Comparison of ENCODE assay signal across 8 mouse cellular contexts in genomic region chr4:32800577-32801170, GRCm38 (mm10). TPM values are rescaled to one million over a fixed set of nuclear protein-coding genes. Genes with fewer than 3 reads are reported as not detected.
DNase-seq lines count a peak whose midpoint lies in the region; ATAC-seq and TF ChIP-seq lines count a peak whose summit lies in the region.

No protein-coding gene starts in this region.

- peaks cover 6 to 14% of the 10 kb centered on the region in 2 experiments; a peak in 3 of 4 replicates for H3K4me1 ChIP-seq in CH12.LX (ENCODE audit: control insufficient read depth in 1 of 2, insufficient read depth in 2 of 2)
- H3K4me1 ChIP-seq in erythroblast, embryonic 14.5 days (ENCODE audit: control insufficient read depth) = peaks cover 18% of the 10 kb centered on the region
- H3K4me1 ChIP-seq in liver, embryonic 13.5 days (replicated peaks) = peaks cover 16% of the 10 kb centered on the region

- no peaks in the 10 kb centered on the region for H3K9me3 ChIP-seq in CH12.LX (replicated peaks; ENCODE audit: low read length)
- no peaks in the 10 kb centered on the region for H3K9me3 ChIP-seq in erythroblast, embryonic 14.5 days (ENCODE audit: control insufficient read depth, low read length)
- no peaks in the 10 kb centered on the region for H3K9me3 ChIP-seq in liver, embryonic 13.5 days (replicated peaks)

- peak overlapping the region; percentile 92 for H3K4me2 ChIP-seq in CH12.LX (ENCODE audit: insufficient read depth, low read depth, poor library complexity, severe bottlenecking)
- peak overlapping the region; percentile 79 for H3K4me2 ChIP-seq in liver, embryonic 13.5 days

- peak overlapping the region; percentile 81 for H3K27ac ChIP-seq in CH12.LX (ENCODE audit: insufficient read depth, low read depth)
- H3K27ac ChIP-seq in liver, embryonic 13.5 days = peak overlapping the region; percentile 95

- H3K27me3 ChIP-seq in CH12.LX (replicated peaks) = no peaks in the 10 kb centered on the region
- no peaks in the 10 kb centered on the region for H3K27me3 ChIP-seq in erythroblast, embryonic 14.5 days (ENCODE audit: control insufficient read depth)
- H3K27me3 ChIP-seq in liver, embryonic 13.5 days = no peaks in the 10 kb centered on the region

- in situ Hi-C loops in CH12.LX (cut with MboI; ENCODE audit: low pct_ligation_motif_present, low pct_unique_long_range_greater_than_20kb, low sequenced_read_pairs) = no loop called here

- no peak for TF ChIP-seq RAD21 in CH12.LX (IDR thresholded peaks at IDR 0.05; ENCODE audit: low read depth, low read length)

- 11% methylated on average over 9 of the region's 9 CpGs for WGBS in liver, embryonic 13.5 days (ENCODE audit: insufficient replicate concordance)

- peak overlapping the region; percentile 61 to 84 (median 69) for H3K4me3 ChIP-seq in CH12.LX (replicated peaks in 1 of 3; ENCODE audit: low read depth in 2 of 3, low read length in 2 of 3, poor library complexity in 1 of 3)
- H3K4me3 ChIP-seq in erythroblast, embryonic 14.5 days (replicated peaks) = peak overlapping the region; percentile 97
- H3K4me3 ChIP-seq in liver, embryonic 13.5 days (replicated peaks) = peak overlapping the region; percentile 77

- DNase-seq in frontal cortex, postnatal 14 days (ENCODE audit: low spot score in 2 of 2) = no peak
- no peak for DNase-seq in CH12.LX (ENCODE audit: extremely low read depth)
- no peak for DNase-seq in liver, embryonic 13.5 days
- DNase-seq in layer of hippocampus, postnatal 25 days (ENCODE audit: extremely low spot score in 1 of 2, low spot score in 1 of 2) = no peak
- no peak for DNase-seq in urinary bladder, adult 18-20 months (ENCODE audit: low spot score in 2 of 2)
- no peak for DNase-seq in kidney, postnatal 36 days

- TF ChIP-seq POLR2A in CH12.LX (IDR thresholded peaks at IDR 0.05; ENCODE audit: low read depth, low read length) = no peak

- peak; percentile 22 for ATAC-seq in frontal cortex, adult (ENCODE audit: low TSS enrichment)
- peak; percentile 35 for ATAC-seq in liver, embryonic 13.5 days (ENCODE audit: low read depth)

- H3K9ac ChIP-seq in CH12.LX (ENCODE audit: insufficient read depth, low read depth) = peak overlapping the region; percentile 55
- H3K9ac ChIP-seq in liver, embryonic 13.5 days = peak overlapping the region; percentile 83

- peaks cover 0 to 14% of the 10 kb centered on the region in 2 experiments for H3K36me3 ChIP-seq in CH12.LX (replicated peaks in 1 of 2; ENCODE audit: control insufficient read depth in 1 of 2, insufficient read depth in 1 of 2, low read length in 1 of 2)
- no peaks in the 10 kb centered on the region; the same call in 1 of the 2 replicates for H3K36me3 ChIP-seq in erythroblast, embryonic 14.5 days (ENCODE audit: control insufficient read depth)
- H3K36me3 ChIP-seq in liver, embryonic 13.5 days = no peaks in the 10 kb centered on the region

- dilution Hi-C loops in CH12.LX (cut with MboI; ENCODE audit: extremely low pct_ligation_motif_present, extremely low pct_unique_long_range_greater_than_20kb, low sequenced_read_pairs) = no loop called here

- no peak for TF ChIP-seq EP300 in CH12.LX (IDR thresholded peaks at IDR 0.05; ENCODE audit: low read length)

- no peaks in the 10 kb centered on the region; the same call in 1 of the 2 replicates for H3K79me2 ChIP-seq in CH12.LX (replicated peaks; ENCODE audit: control insufficient read depth, extremely low read depth, insufficient read depth, poor library complexity, severe bottlenecking)

- TF ChIP-seq CTCF in CH12.LX (conservative IDR thresholded peaks at IDR 0.05 in 1 of 2, IDR thresholded peaks at IDR 0.05 in 1 of 2; ENCODE audit: low read depth in 2 of 2, low read length in 2 of 2) = no peak

TF ChIP-seq in CH12.LX, 34 proteins besides CTCF, POLR2A, EP300 and RAD21:
- 0 out of 2 replicates have a peak, but pooled peaks have one; percentile 16 for TF ChIP-seq CHD1 (IDR thresholded peaks at IDR 0.05; ENCODE audit: low read depth, low read length)
- no peak for TF ChIP-seq ZMIZ1 (IDR thresholded peaks at IDR 0.05; ENCODE audit: low read depth, low read length)

RNA-seq across cellular contexts. Expression of gene Lyrm2, which starts 0.6 kb away (rescaled TPM):
- 47.5 TPM in 2 replicates for total RNA-seq in CH12.LX (2012; rRNA removed)
- 135 and 141 TPM in 2 replicates for total RNA-seq in CH12.LX (2014; rRNA removed)
- 35.7 and 37.2 TPM in 2 replicates for polyA plus RNA-seq in CH12.LX (2012; ENCODE audit: insufficient read length, low read depth)
- 0.09 and 0.16 TPM in 2 replicates for polyA plus RNA-seq in erythroblast, embryonic 14.5 days (2012)
- polyA plus RNA-seq in liver, embryonic 13.5 days (2015; fragmentation: Nextera tagmentation; extraction: Ambion mirVana) = 37.6 and 39.3 TPM in 2 replicates
- 10 to 100 TPM; 38.9 to 40.3 TPM for total RNA-seq in layer of hippocampus, postnatal 25 days (2021)

Comparison
In these comparisons a context has a peak if more than half of its experiments do, and no peak if none do; other contexts are left out.
1. RNA of gene Lyrm2, which starts 0.6 kb away (polyA plus RNA-seq): 37.6 to 39.3 TPM in liver, embryonic 13.5 days and 35.7 to 37.2 TPM in CH12.LX; 0.09 to 0.16 TPM in erythroblast, embryonic 14.5 days; every median in the first group is over 10 times any median in the second.
2. Peak in every context shown above with its lines, with median percentiles within 50 percentile points of each other: H3K4me3 ChIP-seq.